Mouse (Mus musculus) induced T-regulatory cell, adult 2 months (primary cell): Measurements from ENCODE around the gene Atp6v1g2.

Source experiments
- DNase-seq: peaks from one replicate; pipeline ENCODE4 v3.0.0-alpha.2; 2012; ENCODE audit warnings: low read depth

Atp6v1g2 gene

GRCm38 (mm10) chr17:35236996-35237395, 3.5 kb downstream of the Atp6v1g2 start:
- DNase-seq = no peak

DNA sequence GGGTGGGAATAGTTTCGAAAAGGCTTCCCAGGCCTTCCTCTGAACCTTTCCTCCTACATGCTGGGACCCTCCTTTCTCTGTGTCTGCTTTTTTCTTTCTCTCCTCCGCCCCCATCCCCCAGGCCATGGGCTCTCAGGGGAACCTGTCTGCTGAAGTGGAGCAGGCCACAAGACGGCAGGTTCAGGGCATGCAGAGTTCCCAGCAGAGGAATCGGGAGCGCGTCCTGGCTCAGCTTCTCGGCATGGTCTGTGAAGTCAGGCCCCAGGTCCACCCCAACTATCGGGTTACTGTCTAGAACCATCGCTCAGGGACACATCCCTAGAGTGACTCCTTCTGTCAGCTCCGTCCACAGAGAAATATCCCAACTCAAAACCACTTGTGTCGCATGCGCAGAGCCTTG, 4.0 kb downstream of the Atp6v1g2 start:
- DNase-seq = no peak

- DNase-seq = no peak
These were observed 6.2 kb downstream of the Atp6v1g2 start for GRCm38 (mm10) chr17:35239700-35240099.

DNA sequence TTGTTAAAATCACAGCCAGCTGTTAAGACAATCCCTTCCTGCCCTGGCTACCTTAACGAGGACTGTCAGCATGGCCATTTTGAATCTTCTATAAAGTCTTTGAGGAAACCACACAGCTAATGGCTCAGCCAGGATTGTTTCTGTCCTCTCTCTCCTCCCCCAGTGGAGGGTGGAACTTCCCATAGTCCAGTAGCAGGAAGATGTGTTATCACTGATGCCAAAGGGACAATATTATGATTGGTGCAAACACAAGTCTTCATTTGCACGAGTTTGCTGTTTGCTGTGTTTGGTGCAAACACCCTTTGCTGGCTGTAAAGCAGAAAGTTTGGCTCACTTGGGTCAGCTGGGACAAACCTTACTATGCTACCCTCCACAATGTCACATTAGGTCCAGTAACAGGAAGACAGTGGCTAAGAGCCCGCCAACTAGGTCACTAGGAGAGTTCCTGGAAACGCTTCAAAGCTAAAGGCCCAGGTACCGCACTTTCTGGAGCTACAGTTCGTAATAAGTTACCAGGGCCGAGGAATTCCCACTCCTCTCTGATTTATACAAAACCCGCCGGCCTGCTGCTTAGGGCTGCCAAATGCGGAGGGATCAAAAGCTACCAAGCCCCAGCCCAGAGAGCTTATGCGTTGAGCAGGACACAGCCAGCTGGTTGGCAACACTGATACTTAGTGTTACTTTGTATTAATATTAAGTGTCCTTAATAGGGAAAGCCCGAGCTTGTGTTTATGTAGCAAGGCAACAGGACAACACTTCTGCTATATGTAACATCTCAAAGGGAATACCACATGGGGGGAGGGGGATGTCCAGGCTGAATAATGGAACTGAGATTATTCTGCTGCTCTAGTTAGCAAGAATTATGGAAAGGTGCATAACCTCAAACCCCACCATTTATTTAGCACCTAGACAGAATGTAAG, 7.2 kb downstream of the Atp6v1g2 start:
- DNase-seq = no peak

- peak; percentile 98 for DNase-seq
These were observed 8.0 kb downstream of the Atp6v1g2 start, which contains the start of gene Ddx39b for GRCm38 (mm10) chr17:35241305-35242014. TSS of gene Ddx39b (plus strand) at chr17:35241746.

- DNase-seq = peak; percentile 90
These were observed 8.8 kb downstream of the Atp6v1g2 start for GRCm38 (mm10) chr17:35242015-35242941.

GRCm38 (mm10) chr17:35243086-35243485, 9.6 kb downstream of the Atp6v1g2 start:
- peak; percentile 74 for DNase-seq

GRCm38 (mm10) chr17:35244999-35245398, 11.5 kb downstream of the Atp6v1g2 start:
- no peak for DNase-seq

DNA sequence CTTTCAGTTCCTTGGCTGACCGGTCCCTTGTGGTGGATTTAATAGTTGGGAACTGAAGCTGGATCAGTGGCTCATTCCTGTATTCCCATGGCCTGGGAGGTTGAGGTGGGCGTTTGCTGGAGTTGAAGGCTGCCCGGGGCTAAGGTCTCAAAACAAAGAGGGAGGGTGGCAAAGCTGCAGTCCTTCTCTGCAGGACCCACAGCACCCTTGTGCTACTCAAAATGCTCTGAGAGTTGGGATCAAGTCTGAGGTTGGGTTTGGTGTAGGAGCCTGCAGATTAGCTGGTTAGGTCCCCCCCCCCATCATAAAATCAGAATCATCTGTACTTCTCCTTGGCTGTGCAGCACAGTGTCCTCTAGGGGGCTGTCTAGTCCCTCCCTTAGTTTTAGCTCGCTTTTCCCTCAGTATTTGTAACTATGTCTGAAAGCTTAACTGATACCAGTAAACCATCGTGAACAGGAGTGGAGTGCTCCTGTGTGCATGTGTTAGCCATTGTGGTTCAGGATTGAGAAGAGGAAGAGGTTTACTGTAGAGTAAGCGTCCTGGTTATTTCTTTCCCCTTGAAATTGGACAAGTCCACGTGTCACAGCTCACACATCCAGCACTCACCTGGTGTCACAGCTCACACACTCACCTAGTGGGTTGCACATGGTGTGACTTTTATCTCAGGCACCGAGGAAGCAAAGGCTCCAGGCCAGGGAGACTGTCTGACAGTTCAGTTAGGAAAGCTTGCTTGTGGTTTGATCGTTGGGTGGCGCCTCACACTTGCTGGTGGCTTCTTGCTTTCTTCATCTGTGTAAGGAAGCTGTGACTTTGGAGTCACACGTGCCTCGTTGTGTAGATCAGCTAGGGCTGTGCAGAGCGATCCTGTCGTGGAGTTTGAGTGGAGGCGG, 12.5 kb downstream of the Atp6v1g2 start:
- peak; percentile 81 for DNase-seq

DNA sequence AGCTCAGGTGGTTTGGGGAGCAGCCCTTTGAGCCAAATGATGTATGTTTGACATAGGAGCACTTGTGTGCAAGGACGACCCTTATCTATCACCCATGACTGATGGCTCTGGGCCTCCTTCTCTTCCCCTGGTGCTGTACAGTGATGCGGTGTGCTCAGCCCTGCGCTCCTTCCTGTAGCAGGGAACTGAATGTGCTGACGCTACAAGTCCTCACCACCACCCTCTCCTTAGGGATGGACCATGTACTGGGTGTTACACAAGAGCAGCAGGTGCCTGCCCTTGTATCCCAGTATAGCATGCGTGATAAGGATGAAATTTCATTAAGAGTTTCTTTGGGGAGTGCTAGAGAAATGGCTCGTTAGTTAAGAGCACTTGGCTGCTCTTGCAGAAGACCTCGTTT, 13.7 kb downstream of the Atp6v1g2 start:
- no peak for DNase-seq

DNA sequence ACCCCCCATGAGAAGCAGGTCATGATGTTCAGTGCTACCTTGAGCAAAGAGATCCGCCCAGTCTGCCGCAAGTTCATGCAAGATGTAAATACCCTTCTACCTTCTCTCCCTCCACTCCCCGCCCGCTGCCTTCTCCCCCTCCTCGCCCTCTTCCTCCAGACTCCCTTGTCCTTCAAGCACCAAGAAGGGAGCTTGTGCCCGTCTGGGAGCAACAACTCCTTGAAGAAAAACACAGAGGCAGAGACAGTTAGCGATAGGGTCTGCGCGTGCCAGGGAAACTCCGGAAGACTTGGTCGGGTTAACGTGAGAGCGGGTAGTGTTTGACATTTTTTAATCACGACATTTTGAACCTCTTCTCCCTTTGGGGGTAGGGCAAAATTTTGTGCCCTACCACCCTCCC, 15.5 kb downstream of the Atp6v1g2 start:
- DNase-seq = no peak

DNA sequence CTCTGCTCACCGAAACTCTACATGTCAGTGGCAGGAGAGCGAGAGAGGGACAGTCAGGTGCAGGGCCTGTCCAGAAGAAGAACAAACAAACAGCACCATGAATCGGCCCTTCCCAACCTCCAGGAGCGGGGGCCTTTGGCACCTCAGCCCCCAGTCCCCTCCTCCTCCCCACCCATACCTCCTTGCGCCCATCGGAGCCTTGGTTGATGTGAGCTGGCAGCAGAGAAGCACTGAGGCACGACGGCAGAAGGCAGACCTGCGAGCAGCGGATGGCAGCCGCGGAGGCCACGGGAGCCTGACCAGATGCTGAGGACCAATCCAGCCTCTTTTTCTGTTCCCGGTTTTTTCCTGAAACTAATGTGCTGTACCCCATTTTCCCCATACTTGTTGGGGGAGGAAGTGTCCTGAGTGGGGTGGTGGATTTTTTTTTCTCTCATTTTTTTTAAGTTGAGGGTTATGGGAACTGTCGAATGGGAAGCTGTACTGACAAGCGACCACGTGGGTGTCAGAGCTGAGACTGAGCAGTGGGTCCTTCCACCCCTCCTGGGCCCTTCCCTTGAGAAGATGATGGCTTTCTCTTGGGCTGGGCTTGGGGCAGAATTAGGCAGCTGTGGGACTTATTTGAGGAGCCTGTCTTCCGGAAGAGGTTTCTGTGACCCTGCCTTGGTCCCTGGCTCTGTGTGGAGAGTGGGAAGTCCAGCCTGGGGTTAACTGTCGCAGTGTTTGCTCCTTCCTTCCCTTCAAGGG, 16.2 kb downstream of the Atp6v1g2 start:
- no peak for DNase-seq

- DNase-seq = no peak
These were observed 17.1 kb downstream of the Atp6v1g2 start for GRCm38 (mm10) chr17:35250348-35251120.

GRCm38 (mm10) chr17:35251162-35251719, 17.8 kb downstream of the Atp6v1g2 start:
- DNase-seq = no peak

- no peak for DNase-seq
These were observed 18.5 kb downstream of the Atp6v1g2 start for GRCm38 (mm10) chr17:35251981-35252380.

- DNase-seq = no peak
These were observed 19.3 kb downstream of the Atp6v1g2 start for GRCm38 (mm10) chr17:35252619-35253292.

- no peak for DNase-seq
These were observed 20.0 kb downstream of the Atp6v1g2 start for GRCm38 (mm10) chr17:35253293-35254093.
